Mouse (Mus musculus): ENCODE data around the gene Cln3. TPM values are rescaled to one million over a fixed set of nuclear protein-coding genes. Genes with fewer than 3 reads are reported as not detected.

Cln3 gene
- polyA plus RNA-seq, 1 experiment from 2014 or later: 38.9 TPM

Small RNAs within 50 kb of the gene (microRNA-seq; reads per million reads assigned to microRNA genes)
- gene Mir7059: 3.7 reads per million, percentile 12 among the genes with 10 or more reads in this experiment

Other genes with a start within 250 kb of the Cln3 start
- gene Lat, start 216.2 kb downstream of the Cln3 start, polyA plus RNA-seq (2015; fragmentation: Nextera tagmentation; extraction: Ambion mirVana): 0.55 and 1.00 TPM in 2 replicates
- 98.1 and 98.9 TPM in 2 replicates for gene Spns1, start 208.4 kb downstream of the Cln3 start, polyA plus RNA-seq (2015; fragmentation: Nextera tagmentation; extraction: Ambion mirVana)
- 2.1 and 2.3 TPM in 2 replicates for gene Nfatc2ip, start 189.1 kb downstream of the Cln3 start, polyA plus RNA-seq (2015; fragmentation: Nextera tagmentation; extraction: Ambion mirVana)
- gene Cd19, start 170.9 kb downstream of the Cln3 start, polyA plus RNA-seq (2015; fragmentation: Nextera tagmentation; extraction: Ambion mirVana): not detected in 2 replicates
- 23.1 and 26.0 TPM in 2 replicates for gene Rabep2, start 157.1 kb downstream of the Cln3 start, polyA plus RNA-seq (2015; fragmentation: Nextera tagmentation; extraction: Ambion mirVana)
- gene Atp2a1, start 122.7 kb downstream of the Cln3 start, polyA plus RNA-seq (2015; fragmentation: Nextera tagmentation; extraction: Ambion mirVana): 0.56 and 14.3 TPM in 2 replicates
- 70.7 and 76.5 TPM in 2 replicates for gene Sh2b1, start 110.4 kb downstream of the Cln3 start, polyA plus RNA-seq (2015; fragmentation: Nextera tagmentation; extraction: Ambion mirVana)
- 136 and 137 TPM in 2 replicates for gene Tufm, start 98.5 kb downstream of the Cln3 start, polyA plus RNA-seq (2015; fragmentation: Nextera tagmentation; extraction: Ambion mirVana)
- gene Atxn2l, start 82.4 kb downstream of the Cln3 start, polyA plus RNA-seq (2015; fragmentation: Nextera tagmentation; extraction: Ambion mirVana): 48.1 and 59.7 TPM in 2 replicates
- 172 and 174 TPM in 2 replicates for gene Eif3c, start 19.4 kb downstream of the Cln3 start, polyA plus RNA-seq (2015; fragmentation: Nextera tagmentation; extraction: Ambion mirVana)
- 0.36 and 0.88 TPM in 2 replicates for gene Apobr, start 875 bp downstream of the Cln3 start, polyA plus RNA-seq (2015; fragmentation: Nextera tagmentation; extraction: Ambion mirVana)
- not detected in 2 replicates for gene Il27, start 9.1 kb upstream of the Cln3 start, polyA plus RNA-seq (2015; fragmentation: Nextera tagmentation; extraction: Ambion mirVana)
- gene Nupr1, start 45.0 kb upstream of the Cln3 start, polyA plus RNA-seq (2015; fragmentation: Nextera tagmentation; extraction: Ambion mirVana): 14.8 and 15.6 TPM in 2 replicates
- 54.9 and 56.5 TPM in 2 replicates for gene Sgf29, start 63.5 kb upstream of the Cln3 start, polyA plus RNA-seq (2015; fragmentation: Nextera tagmentation; extraction: Ambion mirVana)
- 11.9 and 12.0 TPM in 2 replicates for gene Sult1a1, start 90.6 kb upstream of the Cln3 start, polyA plus RNA-seq (2015; fragmentation: Nextera tagmentation; extraction: Ambion mirVana)
- 130 and 133 TPM in 2 replicates for gene Bola2, start 109.6 kb upstream of the Cln3 start, polyA plus RNA-seq (2015; fragmentation: Nextera tagmentation; extraction: Ambion mirVana)
- 13.4 and 15.0 TPM in 2 replicates for gene Slx1b, start 110.0 kb upstream of the Cln3 start, polyA plus RNA-seq (2015; fragmentation: Nextera tagmentation; extraction: Ambion mirVana)
- gene Coro1a, start 122.0 kb upstream of the Cln3 start, polyA plus RNA-seq (2015; fragmentation: Nextera tagmentation; extraction: Ambion mirVana): 119 and 125 TPM in 2 replicates
- 114 and 119 TPM in 2 replicates for gene Mapk3, start 173.8 kb upstream of the Cln3 start, polyA plus RNA-seq (2015; fragmentation: Nextera tagmentation; extraction: Ambion mirVana)
- 1.4 and 1.5 TPM in 2 replicates for gene Gdpd3, start 180.5 kb upstream of the Cln3 start, polyA plus RNA-seq (2015; fragmentation: Nextera tagmentation; extraction: Ambion mirVana)
- gene Ypel3, start 191.1 kb upstream of the Cln3 start, polyA plus RNA-seq (2015; fragmentation: Nextera tagmentation; extraction: Ambion mirVana): 187 and 200 TPM in 2 replicates
- gene Tbx6, start 195.7 kb upstream of the Cln3 start, polyA plus RNA-seq (2015; fragmentation: Nextera tagmentation; extraction: Ambion mirVana): 0.29 and 0.55 TPM in 2 replicates
- 157 and 165 TPM in 2 replicates for gene Ppp4c, start 206.7 kb upstream of the Cln3 start, polyA plus RNA-seq (2015; fragmentation: Nextera tagmentation; extraction: Ambion mirVana)
- gene Fam57b, start 211.9 kb upstream of the Cln3 start, polyA plus RNA-seq (2015; fragmentation: Nextera tagmentation; extraction: Ambion mirVana): 52.8 and 59.4 TPM in 2 replicates
- gene 4930451I11Rik, start 245.8 kb upstream of the Cln3 start, polyA plus RNA-seq (2015; fragmentation: Nextera tagmentation; extraction: Ambion mirVana): 0.49 TPM in 1 of 2 replicates, not detected in the other

Measured in hindbrain, embryonic 16.5 days (tissue).